In genomic region chrX:8000546-8001192, GRCm38 (mm10) we compare ENCODE assay signal across 19 mouse cellular contexts. TPM values are rescaled to one million over a fixed set of nuclear protein-coding genes. Genes with fewer than 3 reads are reported as not detected.
DNase-seq lines count a peak whose midpoint lies in the region; ATAC-seq and TF ChIP-seq lines count a peak whose summit lies in the region.
"Had no signal": no experiment of that assay in that cellular context is flagged by ENCODE, and none has a peak within 500 bp of the region (broad histone marks: within the 10 kb centered on the region; RNA-seq: fewer than 3 reads in every experiment).

No protein-coding gene starts in this region.

- no peak for TF ChIP-seq EP300 in liver, postnatal 0 days (IDR thresholded peaks at IDR 0.05; ENCODE audit: low read depth)

- H3K4me2 ChIP-seq in liver, postnatal 0 days (ENCODE audit: low read depth, low read length), result no peak overlapping the region
- H3K4me2 ChIP-seq: hindbrain, embryonic 15.5 days; midbrain, embryonic 12.5 days had no signal

- no peaks in the 10 kb centered on the region for H3K9me3 ChIP-seq in ES-E14 (ENCODE audit: control insufficient read depth, insufficient read depth, low read depth, low read length)
- no peaks in the 10 kb centered on the region for H3K9me3 ChIP-seq in liver, postnatal 0 days (ENCODE audit: low read length)
- H3K9me3 ChIP-seq: G1E; hindbrain, embryonic 15.5 days; midbrain, embryonic 12.5 days had no signal

- in situ Hi-C loops in ES-E14 (cut with MboI; ENCODE audit: low sequenced_read_pairs in 2 of 2, unreplicated experiment in 2 of 2), result no loop called here

- no peak overlapping the region for H3K9ac ChIP-seq in ES-E14 (ENCODE audit: insufficient read depth, low read depth, low read length, poor library complexity, severe bottlenecking)
- no peak overlapping the region for H3K9ac ChIP-seq in liver, postnatal 0 days (replicated peaks)
- H3K9ac ChIP-seq: hindbrain, embryonic 15.5 days; midbrain, embryonic 12.5 days had no signal

- 66% methylated on average over 3 of the region's 3 CpGs for WGBS in liver, postnatal 0 days (ENCODE audit: insufficient replicate concordance)
- WGBS in kidney, adult 2 months, result 85% methylated on average over 3 of the region's 3 CpGs

- peaks cover 0 to 7% of the 10 kb centered on the region in 2 experiments; a peak in 1 of 4 replicates for H3K4me1 ChIP-seq in ES-E14 (ENCODE audit: control insufficient read depth in 2 of 2, insufficient read depth in 2 of 2, low read length in 2 of 2, poor library complexity in 1 of 2)
- no peaks in the 10 kb centered on the region for H3K4me1 ChIP-seq in liver, postnatal 0 days (ENCODE audit: insufficient read depth)
- H3K4me1 ChIP-seq in kidney, adult 2 months (ENCODE audit: control insufficient read depth, insufficient read depth, low read length), result no peaks in the 10 kb centered on the region
- H3K4me1 ChIP-seq: hindbrain, embryonic 15.5 days; midbrain, embryonic 12.5 days had no signal

- H3K36me3 ChIP-seq in ES-E14 (ENCODE audit: control insufficient read depth, insufficient read depth, low read length, poor library complexity, severe bottlenecking), result no peaks in the 10 kb centered on the region
- H3K36me3 ChIP-seq in liver, postnatal 0 days (replicated peaks; ENCODE audit: insufficient read depth, low read length), result no peaks in the 10 kb centered on the region
- no peaks in the 10 kb centered on the region for H3K36me3 ChIP-seq in kidney, adult 2 months (ENCODE audit: control insufficient read depth, insufficient read depth, low read length)
- H3K36me3 ChIP-seq: G1E; hindbrain, embryonic 15.5 days; midbrain, embryonic 12.5 days had no signal

- ATAC-seq in erythroblast, adult 5-6 weeks (replicated peaks; ENCODE audit: low FRiP score, poor library complexity, severe bottlenecking), result peak; percentile 100
- peak; percentile 78 for ATAC-seq in liver, postnatal 0 days

- peak overlapping the region; percentile 66; the same call in 1 of the 2 replicates for H3K27ac ChIP-seq in ES-E14 (ENCODE audit: insufficient read depth, low read depth, low read length, poor library complexity, severe bottlenecking)
- H3K27ac ChIP-seq in liver, postnatal 0 days (ENCODE audit: low read depth), result no peak overlapping the region
- H3K27ac ChIP-seq in kidney, adult 2 months (ENCODE audit: insufficient read depth, low read depth, low read length), result no peak overlapping the region
- H3K27ac ChIP-seq: hindbrain, embryonic 15.5 days; layer of hippocampus, adult 2 months; midbrain, embryonic 12.5 days had no signal

- no peaks in the 10 kb centered on the region for H3K27me3 ChIP-seq in liver, postnatal 0 days (ENCODE audit: insufficient read depth, low read length)
- no peaks in the 10 kb centered on the region for H3K27me3 ChIP-seq in kidney, adult 2 months (replicated peaks; ENCODE audit: control insufficient read depth, insufficient read depth, low read length)
- H3K27me3 ChIP-seq: hindbrain, embryonic 15.5 days; midbrain, embryonic 12.5 days had no signal

- TF ChIP-seq POLR2A in kidney, adult 2 months (IDR thresholded peaks at IDR 0.05; ENCODE audit: low read depth, low read length), result no peak

- no peak overlapping the region for H3K4me3 ChIP-seq in ES-E14 (ENCODE audit: insufficient read depth in 1 of 2, low read depth in 1 of 2, low read length in 2 of 2, poor library complexity in 1 of 2, severe bottlenecking in 1 of 2)
- no peak overlapping the region for H3K4me3 ChIP-seq in liver, postnatal 0 days (ENCODE audit: low read depth, low read length)
- H3K4me3 ChIP-seq in kidney, adult 2 months (ENCODE audit: insufficient read depth, low read depth, low read length), result no peak overlapping the region
- H3K4me3 ChIP-seq: hindbrain, embryonic 15.5 days; layer of hippocampus, adult 2 months; midbrain, embryonic 12.5 days had no signal

- TF ChIP-seq CTCF in liver, postnatal 0 days (IDR thresholded peaks at IDR 0.05; ENCODE audit: low read depth), result no peak
- no peak for TF ChIP-seq CTCF in kidney, adult 2 months (conservative IDR thresholded peaks at IDR 0.05; ENCODE audit: insufficient read depth, insufficient read length, low read depth, low read length)

- DNase-seq in ES-E14 (ENCODE audit: low read depth, low spot score), result no peak
- peak; percentile 10 for DNase-seq in adipocyte (ENCODE audit: low spot score)
- DNase-seq in liver, postnatal 0 days, result peak; percentile 24
- DNase-seq in kidney, postnatal 25 days, result no peak
- DNase-seq in frontal cortex, postnatal 14 days (ENCODE audit: low spot score in 2 of 2), result no peak
- no peak for DNase-seq in kidney, adult 2 months
- DNase-seq: cerebellum, adult 18-20 months; kidney, adult 9 months; lung, postnatal 36 days; right cerebral cortex, postnatal 4 days; thymus, postnatal 14 days had no signal

TF ChIP-seq in ES-E14, 5 proteins besides CTCF, POLR2A, EP300 and RAD21:
- TF ChIP-seq ZC3H11A (IDR thresholded peaks at IDR 0.05; ENCODE audit: borderline replicate concordance, low read depth, low read length), result no peak
- TF ChIP-seq MAFK (IDR thresholded peaks at IDR 0.05; ENCODE audit: insufficient read depth, low read depth, low read length), result peak; percentile 41; the same call in 1 of the 2 replicates

RNA-seq across cellular contexts. Expression of gene Glod5, which starts 17.6 kb away (rescaled TPM):
- 4.6 and 6.2 TPM in 2 replicates for total RNA-seq in ES-E14 (2012; rRNA removed)
- not detected in 2 replicates for total RNA-seq in erythroblast, adult 5-6 weeks (2015; ENCODE audit: low replicate concordance)
- total RNA-seq in erythroblast, adult 5-6 weeks (2017; ENCODE audit: low replicate concordance), result not detected in 2 replicates
- polyA plus RNA-seq in liver, postnatal 0 days (2015; fragmentation: Nextera tagmentation; extraction: Ambion mirVana), result 2.6 and 4.3 TPM in 2 replicates
- 28.9 and 42.2 TPM in 2 replicates for polyA plus RNA-seq in kidney, adult 2 months (2012; rRNA removed)
- total RNA-seq: G1E; granulocyte monocyte progenitor cell, adult 5-6 weeks had no signal
- polyA plus RNA-seq: G1E; midbrain, embryonic 12.5 days; stomach, embryonic 14.5 days had no signal

RNA-seq across cellular contexts. Expression of gene Gata1, which starts 22.8 kb away (rescaled TPM):
- total RNA-seq in ES-E14 (2012; rRNA removed), result 1.1 and 1.3 TPM in 2 replicates
- total RNA-seq in erythroblast, adult 5-6 weeks (2015; ENCODE audit: low replicate concordance), result 45.1 and 78.6 TPM in 2 replicates
- total RNA-seq in erythroblast, adult 5-6 weeks (2017; ENCODE audit: low replicate concordance), result 29.3 and 49.9 TPM in 2 replicates
- polyA plus RNA-seq in liver, postnatal 0 days (2015; fragmentation: Nextera tagmentation; extraction: Ambion mirVana), result 39.8 and 43.2 TPM in 2 replicates
- 0.09 and 0.15 TPM in 2 replicates for polyA plus RNA-seq in kidney, adult 2 months (2012; rRNA removed)
- total RNA-seq: layer of hippocampus, adult 2 months; left cerebral cortex, adult 8-10 months had no signal

RNA-seq across cellular contexts. Expression of gene Hdac6, which starts 53.0 kb away (rescaled TPM):
- 54.6 and 98.5 TPM in 2 replicates for total RNA-seq in ES-E14 (2012; rRNA removed)
- 5.0 and 9.0 TPM in 2 replicates for total RNA-seq in erythroblast, adult 5-6 weeks (2015; ENCODE audit: low replicate concordance)
- total RNA-seq in erythroblast, adult 5-6 weeks (2017; ENCODE audit: low replicate concordance), result 2.4 and 6.8 TPM in 2 replicates
- 10.3 and 11.8 TPM in 2 replicates for polyA plus RNA-seq in liver, postnatal 0 days (2015; fragmentation: Nextera tagmentation; extraction: Ambion mirVana)
- polyA plus RNA-seq in kidney, adult 2 months (2012; rRNA removed), result 65.1 and 86.2 TPM in 2 replicates

Comparison
In these comparisons a context has a peak if more than half of its experiments do, and no peak if none do; other contexts are left out.
1. DNase-seq: peak in adipocyte (single experiment) and liver, postnatal 0 days (single experiment); none in ES-E14 (single experiment), kidney, postnatal 25 days (0 of 2), frontal cortex, postnatal 14 days (0 of 2) and kidney, adult 2 months (single experiment).
2. RNA of gene Gata1, which starts 22.8 kb away (total RNA-seq): 29.3 to 78.6 TPM in erythroblast, adult 5-6 weeks; 1.1 to 1.3 TPM in ES-E14; every median in the first group is over 10 times any median in the second.